Mouse (Mus musculus) 3134 (cell line): ENCODE measurements around the gene Gm20715.
"Not testable (repeated sequence)": the region's sequence is repeated elsewhere in the genome, so short reads cannot be mapped to it uniquely, and the experiment has no call there.

Source experiments
- DNase-seq: peaks from one replicate; pipeline ENCODE4 v3.0.0-alpha.2; 2011; ENCODE audit warnings: low spot score; ENCODE audit not compliant: insufficient read length; ENCODE audit errors: extremely low read depth

The Gm20715 gene

GRCm38 (mm10) chr7:6419894-6420293 is 9.8 kb downstream of the Gm20715 start:
- DNase-seq, result no peak

GRCm38 (mm10) chr7:6429381-6429780 is 19.3 kb downstream of the Gm20715 start:
- DNase-seq, result no peak

GRCm38 (mm10) chr7:6430342-6430741 is 20.3 kb downstream of the Gm20715 start:
- no peak for DNase-seq

- no peak for DNase-seq
Measured at GRCm38 (mm10) chr7:6438388-6438787, 28.3 kb downstream of the Gm20715 start, which contains the start of gene Olfr1344. TSS of gene Olfr1344 (plus strand) at chr7:6438688.

GRCm38 (mm10) chr7:6441173-6441572 is 31.1 kb downstream of the Gm20715 start:
- no peak for DNase-seq

GRCm38 (mm10) chr7:6447771-6448170 is 37.7 kb downstream of the Gm20715 start:
- no peak for DNase-seq

- no peak for DNase-seq
Measured at GRCm38 (mm10) chr7:6455868-6456267, 45.8 kb downstream of the Gm20715 start, which contains the start of gene Olfr1336. TSS of gene Olfr1336 (plus strand) at chr7:6456168.

- DNase-seq, result no peak
Measured at GRCm38 (mm10) chr7:6456399-6456798, 46.3 kb downstream of the Gm20715 start.

GRCm38 (mm10) chr7:6466951-6467350 is 56.9 kb downstream of the Gm20715 start, which contains the start of gene Olfr1346:
TSS of gene Olfr1346 (plus strand) at chr7:6467101.
- DNase-seq, result no peak

- not testable (repeated sequence) for DNase-seq
Measured at GRCm38 (mm10) chr7:6477633-6478032, 67.6 kb downstream of the Gm20715 start.

- no peak for DNase-seq
Measured at GRCm38 (mm10) chr7:6486841-6487240, 76.8 kb downstream of the Gm20715 start, which contains the start of gene Olfr5. TSS of gene Olfr5 (minus strand) at chr7:6486941.
